ENCODE assay signal across 11 mouse cellular contexts in the genomic region with DNA sequence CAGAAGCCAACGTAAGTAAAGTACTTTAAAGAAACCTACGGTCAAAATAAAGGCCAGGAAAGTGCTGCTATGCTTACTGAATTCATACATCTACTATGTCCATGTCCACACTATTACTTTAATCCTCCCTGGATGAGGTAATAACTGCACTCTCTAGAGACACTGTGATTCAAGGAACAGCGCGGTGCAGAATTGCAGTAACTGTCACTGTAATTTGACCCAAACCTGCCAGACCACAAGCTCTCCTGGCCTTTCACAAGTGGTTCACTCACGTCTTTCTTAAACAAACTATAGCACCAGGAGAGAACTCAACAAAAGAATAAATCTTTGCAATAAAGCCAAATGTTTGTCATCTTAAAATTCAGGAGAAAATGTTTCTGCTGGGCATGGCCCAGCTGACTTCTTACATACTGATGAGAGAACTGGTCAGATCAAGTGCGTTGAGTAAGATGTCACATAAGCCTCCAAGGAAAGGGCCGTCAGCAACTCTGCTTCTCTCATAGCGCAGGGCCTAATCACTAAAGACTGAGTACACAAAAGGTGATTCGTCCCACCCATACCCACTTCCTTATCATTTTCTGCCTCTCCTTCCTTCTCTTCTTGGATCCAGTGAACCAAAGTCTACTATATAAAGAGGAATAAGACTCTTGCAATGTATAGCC.
"Had no signal": no experiment of that assay in that cellular context is flagged by ENCODE, and none has a peak within 500 bp of the region (broad histone marks: within the 10 kb centered on the region; RNA-seq: fewer than 3 reads in every experiment).

No protein-coding gene starts in this region.

- H3K27me3 ChIP-seq: kidney, embryonic 15.5 days; limb, embryonic 15.5 days; liver, embryonic 12.5 days; midbrain, embryonic 13.5 days; neural tube, embryonic 15.5 days had no signal

- H3K4me1 ChIP-seq: liver, embryonic 12.5 days had no signal

- H3K4me2 ChIP-seq: kidney, embryonic 15.5 days; limb, embryonic 15.5 days; liver, embryonic 12.5 days; midbrain, embryonic 13.5 days; neural tube, embryonic 15.5 days had no signal

- DNase-seq: layer of hippocampus, adult 9-11 months; layer of hippocampus, postnatal 36 days; right cerebral cortex, adult 18-20 months; right cerebral cortex, postnatal 25 days; thymus, postnatal 4 days had no signal

- ATAC-seq: liver, embryonic 12.5 days; midbrain, embryonic 13.5 days had no signal

- H3K27ac ChIP-seq: limb, embryonic 15.5 days; liver, embryonic 12.5 days; midbrain, embryonic 13.5 days; neural tube, embryonic 15.5 days had no signal

- H3K9ac ChIP-seq: kidney, embryonic 15.5 days; limb, embryonic 15.5 days; liver, embryonic 12.5 days; midbrain, embryonic 13.5 days; neural tube, embryonic 15.5 days had no signal

- H3K9me3 ChIP-seq: limb, embryonic 15.5 days; neural tube, embryonic 15.5 days had no signal

- H3K4me3 ChIP-seq: kidney, embryonic 15.5 days; limb, embryonic 15.5 days; liver, embryonic 12.5 days; midbrain, embryonic 13.5 days; myocyte; neural tube, embryonic 15.5 days had no signal
